Mouse (Mus musculus): ENCODE results near the gene Il22ra2.

DNA sequence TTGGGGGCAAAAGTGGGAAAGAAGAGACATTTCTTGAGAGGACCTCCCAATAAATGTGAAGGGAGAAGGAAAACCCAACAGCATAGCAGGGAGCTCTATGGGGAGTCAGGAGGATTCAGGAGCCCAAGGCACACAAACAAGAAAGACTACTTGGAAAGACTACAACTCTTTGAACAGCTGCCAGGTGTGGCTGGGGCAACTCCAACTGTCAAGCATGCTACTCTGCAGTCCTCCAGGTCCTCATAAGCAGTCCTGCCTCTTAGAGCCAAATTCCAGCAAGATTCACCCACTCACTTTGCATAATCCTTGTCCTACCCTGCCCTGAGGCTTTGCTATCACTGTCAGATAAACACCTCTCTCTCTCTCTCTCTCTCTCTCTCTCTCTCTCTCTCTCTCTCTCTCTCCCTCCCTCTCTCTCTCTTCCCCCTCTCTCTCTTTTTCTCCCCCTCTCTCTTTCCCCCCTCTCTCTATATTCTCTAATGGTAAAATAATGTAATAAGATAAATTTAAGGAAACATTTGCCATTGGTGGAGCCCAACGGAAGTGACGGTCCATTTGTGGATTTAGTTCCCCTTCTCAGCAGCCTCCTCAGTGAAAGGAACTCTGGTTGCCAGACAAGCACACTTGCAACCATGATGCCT lies at the start of gene Il22ra2:
- TF ChIP-seq CTCF (IDR thresholded peaks at IDR 0.05; ENCODE audit: insufficient read depth, low read depth, low read length) (no peak), POLR2A (IDR thresholded peaks at IDR 0.05; ENCODE audit: insufficient read depth, low read depth, low read length) (no peak)

All from olfactory bulb, adult 2 months (tissue).